Mouse (Mus musculus): Measurements from ENCODE around the gene Zkscan8. TPM values are rescaled to one million over a fixed set of nuclear protein-coding genes. Genes with fewer than 3 reads are reported as not detected.

Zkscan8 gene
- polyA plus RNA-seq, 2 experiments from 2014 or later, result 5.2 to 6.1 TPM

Other genes starting within 250 kb of the Zkscan8 start
- not detected for gene Gpx5, start 238.4 kb downstream of the Zkscan8 start, polyA plus RNA-seq (2017; shearing (Covaris generic))
- gene Gpx6, start 219.0 kb downstream of the Zkscan8 start, polyA plus RNA-seq (2017; shearing (Covaris generic)), result not detected
- gene Olfr1367, start 184.2 kb downstream of the Zkscan8 start, polyA plus RNA-seq (2017; shearing (Covaris generic)), result not detected
- 10 to 100 TPM in 1 of 2 experiments, 1 to 10 TPM in 1; 7.7 to 10.6 TPM for gene Zscan12, start 168.3 kb downstream of the Zkscan8 start, polyA plus RNA-seq (2017; shearing (Covaris generic))
- 10 to 100 TPM; 31.1 to 45.5 TPM for gene Zkscan3, start 128.4 kb downstream of the Zkscan8 start, polyA plus RNA-seq (2017; shearing (Covaris generic))
- 1 to 10 TPM; 1.3 to 1.7 TPM for gene Pgbd1, start 90.1 kb downstream of the Zkscan8 start, polyA plus RNA-seq (2017; shearing (Covaris generic))
- gene Zscan26, start 77.4 kb downstream of the Zkscan8 start, polyA plus RNA-seq (2017; shearing (Covaris generic)), result 10 to 100 TPM; 78.3 to 80.7 TPM
- gene Nkapl, start 62.6 kb downstream of the Zkscan8 start, polyA plus RNA-seq (2017; shearing (Covaris generic)), result under 1 TPM in 1 of 2 experiments, not detected in 1; 0.36 TPM
- not detected for gene Zkscan4, start 52.2 kb downstream of the Zkscan8 start, polyA plus RNA-seq (2017; shearing (Covaris generic))
- gene Gm10065, start 51.7 kb downstream of the Zkscan8 start, polyA plus RNA-seq (2017; shearing (Covaris generic)), result not detected
- gene AK157302, start 35.9 kb downstream of the Zkscan8 start, polyA plus RNA-seq (2017; shearing (Covaris generic)), result under 1 TPM; 0.51 to 0.95 TPM
- 10 to 100 TPM in 1 of 2 experiments, not detected in 1; 29.3 TPM for gene Gm11273, start 29.7 kb downstream of the Zkscan8 start, polyA plus RNA-seq (2017; shearing (Covaris generic))
- not detected for gene Olfr1366, start 11.7 kb upstream of the Zkscan8 start, polyA plus RNA-seq (2017; shearing (Covaris generic))
- gene Olfr1535, start 28.8 kb upstream of the Zkscan8 start, polyA plus RNA-seq (2017; shearing (Covaris generic)), result under 1 TPM in 1 of 2 experiments, not detected in 1; 0.32 TPM
- not detected for gene Olfr1364, start 50.6 kb upstream of the Zkscan8 start, polyA plus RNA-seq (2017; shearing (Covaris generic))
- gene Olfr1362, start 82.9 kb upstream of the Zkscan8 start, polyA plus RNA-seq (2017; shearing (Covaris generic)), result not detected
- not detected for gene Olfr11, start 111.4 kb upstream of the Zkscan8 start, polyA plus RNA-seq (2017; shearing (Covaris generic))
- gene Olfr1361, start 132.3 kb upstream of the Zkscan8 start, polyA plus RNA-seq (2017; shearing (Covaris generic)), result not detected
- gene Olfr1360, start 146.3 kb upstream of the Zkscan8 start, polyA plus RNA-seq (2017; shearing (Covaris generic)), result not detected
- not detected for gene Olfr1359, start 167.0 kb upstream of the Zkscan8 start, polyA plus RNA-seq (2017; shearing (Covaris generic))
- not detected for gene Hist1h2bl, start 185.0 kb upstream of the Zkscan8 start, polyA plus RNA-seq (2017; shearing (Covaris generic))
- gene Hist1h2ai, start 185.3 kb upstream of the Zkscan8 start, polyA plus RNA-seq (2017; shearing (Covaris generic)), result 10 to 100 TPM in 1 of 2 experiments, not detected in 1; 41.5 TPM
- 1 to 10 TPM; 2.1 to 2.5 TPM for gene Hist1h3h, start 186.5 kb upstream of the Zkscan8 start, polyA plus RNA-seq (2017; shearing (Covaris generic))
- gene Hist1h2bm, start 190.9 kb upstream of the Zkscan8 start, polyA plus RNA-seq (2017; shearing (Covaris generic)), result 1 to 10 TPM; 1.8 to 2.5 TPM
- not detected for gene Hist1h4j, start 203.9 kb upstream of the Zkscan8 start, polyA plus RNA-seq (2017; shearing (Covaris generic))
- gene Hist1h4k, start 219.4 kb upstream of the Zkscan8 start, polyA plus RNA-seq (2017; shearing (Covaris generic)), result 10 to 100 TPM in 1 of 2 experiments, 1 to 10 TPM in 1; 8.2 to 16.8 TPM
- gene Hist1h2ak, start 222.7 kb upstream of the Zkscan8 start, polyA plus RNA-seq (2017; shearing (Covaris generic)), result 1 to 10 TPM in 1 of 2 experiments, not detected in 1; 2.1 TPM
- 1 to 10 TPM in 1 of 2 experiments, not detected in 1; 5.6 TPM for gene Hist1h2bn, start 223.0 kb upstream of the Zkscan8 start, polyA plus RNA-seq (2017; shearing (Covaris generic))
- gene Hist1h1b, start 249.5 kb upstream of the Zkscan8 start, polyA plus RNA-seq (2017; shearing (Covaris generic)), result 1 to 10 TPM; 3.6 to 5.1 TPM